Mouse (Mus musculus) forebrain, postnatal 0 days (tissue): Measurements from ENCODE around the gene Mrps27. TPM values are rescaled to one million over a fixed set of nuclear protein-coding genes. Genes with fewer than 3 reads are reported as not detected.

Experiments
- ATAC-seq: fragments of 200-750 bp; cut with Nextera tagmentation; 2 replicates; pipeline ENCODE4 v1.8.0; 2017; ENCODE audit warnings: mild to moderate bottlenecking, moderate library complexity
- DNase-seq: peaks from one replicate; pipeline ENCODE4 v3.0.0-alpha.2; 2015
- H3K27ac ChIP-seq: fragments of 300-500 bp; sonication (generic); 2 replicates; pipeline ENCODE4 v1.5.1; 2014; ENCODE audit warnings: low read depth, mild to moderate bottlenecking, antibody characterized with exemption, low read length, moderate library complexity, mixed read lengths
- H3K27me3 ChIP-seq: fragments of 300-500 bp; sonication (generic); 2 replicates; pipeline ENCODE4 v1.6.1; 2014; ENCODE audit warnings: mild to moderate bottlenecking, low read length, mixed read lengths; ENCODE audit not compliant: insufficient read depth
- H3K36me3 ChIP-seq: fragments of 300-500 bp; sonication (generic); 2 replicates; pipeline ENCODE4 v1.6.1; 2014; ENCODE audit warnings: mild to moderate bottlenecking, moderate library complexity; ENCODE audit not compliant: insufficient read depth
- H3K4me1 ChIP-seq: fragments of 300-500 bp; sonication (generic); 2 replicates; pipeline ENCODE4 v1.6.1; 2014; ENCODE audit warnings: antibody characterized with exemption; ENCODE audit not compliant: insufficient read depth
- H3K4me2 ChIP-seq: fragments of 300-500 bp; sonication (generic); 2 replicates; pipeline ENCODE4 v1.6.1; 2014; ENCODE audit warnings: low read depth, mild to moderate bottlenecking, moderate library complexity
- H3K4me3 ChIP-seq: fragments of 300-500 bp; sonication (generic); 2 replicates; pipeline ENCODE4 v1.5.1; 2014; ENCODE audit warnings: low read depth, low read length, mixed read lengths
- H3K9ac ChIP-seq: fragments of 300-500 bp; sonication (generic); 2 replicates; pipeline ENCODE4 v1.6.1; 2014; ENCODE audit warnings: mild to moderate bottlenecking
- H3K9me3 ChIP-seq: fragments of 300-500 bp; sonication (generic); 2 replicates; pipeline ENCODE4 v1.6.1; 2016; ENCODE audit warnings: low read length
- CTCF ChIP-seq: sonication (generic); IDR thresholded peaks from 2 replicates; pipeline ENCODE4 v1.5.1; 2016; ENCODE audit warnings: antibody characterized with exemption, control low read depth, low read depth
- WGBS: fragments of 180-500 bp; shearing (Covaris S2); extraction: QIAGEN DNeasy Blood & Tissue Kit; methylation state at CpG from one replicate; pipeline ENCODE4 v1.1.7; 2014; 5-methylcytosine and 5-hydroxymethylcytosine counted together
- polyA plus RNA-seq: library from polyadenylated mRNA; unstranded; fragments of >200 nt; fragmentation: Nextera tagmentation; extraction: Ambion mirVana; gene quantifications from 2 replicates; pipeline ENCODE4 v1.2.1, GENCODE M21; 2015
- total RNA-seq: library from RNA; depleted of rRNA; stranded (reverse); fragments of >200 nt; gene quantifications from 2 replicates; pipeline ENCODE4 v1.2.3, GENCODE M21; 2014

Gene Mrps27
- total and polyA plus RNA-seq, 2 experiments from 2014 or later = 23.9 to 39.6 TPM

- no peak overlapping the region for H3K9ac ChIP-seq
- H3K4me2 ChIP-seq = no peak overlapping the region
- H3K4me1 ChIP-seq = no peaks in the 10 kb centered on the region
- DNase-seq = no peak
- 85% methylated on average over 8 of the region's 8 CpGs for WGBS
- H3K36me3 ChIP-seq = peaks cover 4% of the 10 kb centered on the region
- H3K9me3 ChIP-seq = no peaks in the 10 kb centered on the region
- no peak for ATAC-seq
- no peak overlapping the region for H3K27ac ChIP-seq
- no peak overlapping the region for H3K4me3 ChIP-seq
- TF ChIP-seq CTCF = no peak
- H3K27me3 ChIP-seq = no peaks in the 10 kb centered on the region
Measured at GRCm38 (mm10) chr13:99351186-99351585, 6.6 kb downstream of the Mrps27 start.

GRCm38 (mm10) chr13:99351596-99351995 is 7.0 kb downstream of the Mrps27 start:
- 92% methylated on average over 3 of the region's 3 CpGs for WGBS
- H3K9me3 ChIP-seq = no peaks in the 10 kb centered on the region
- H3K4me1 ChIP-seq = no peaks in the 10 kb centered on the region
- no peak overlapping the region for H3K9ac ChIP-seq
- no peak for DNase-seq
- H3K27me3 ChIP-seq = no peaks in the 10 kb centered on the region
- H3K27ac ChIP-seq = no peak overlapping the region
- H3K36me3 ChIP-seq = peaks cover 4% of the 10 kb centered on the region
- H3K4me2 ChIP-seq = no peak overlapping the region
- no peak for ATAC-seq
- H3K4me3 ChIP-seq = no peak overlapping the region
- TF ChIP-seq CTCF = no peak

- Histone ChIP-seq H3K9ac (0 out of 2 replicates have a peak overlapping the region, but pooled peaks have one; percentile 36), H3K4me1 (no peaks in the 10 kb centered on the region), H3K27ac (peak overlapping the region; percentile 70; the same call in 1 of the 2 replicates), H3K4me2 (peak overlapping the region; percentile 56), H3K4me3 (peak overlapping the region; percentile 42), H3K9me3 (no peaks in the 10 kb centered on the region), H3K27me3 (no peaks in the 10 kb centered on the region), H3K36me3 (peaks cover 4% of the 10 kb centered on the region)
- 11% methylated on average over 28 of the region's 28 CpGs for WGBS
- DNase-seq (peak; percentile 99), ATAC-seq (peak; percentile 100)
- TF ChIP-seq CTCF = peak; percentile 100
Measured at GRCm38 (mm10) chr13:99352758-99353489, 8.3 kb downstream of the Mrps27 start.

- ATAC-seq = peak; percentile 63
- WGBS = 5% methylated on average over 7 of the region's 7 CpGs
- Histone ChIP-seq H3K9ac (peak overlapping the region; percentile 36; the same call in 1 of the 2 replicates), H3K4me1 (no peaks in the 10 kb centered on the region), H3K27me3 (no peaks in the 10 kb centered on the region), H3K4me2 (peak overlapping the region; percentile 56), H3K4me3 (peak overlapping the region; percentile 42), H3K36me3 (peaks cover 4% of the 10 kb centered on the region), H3K9me3 (no peaks in the 10 kb centered on the region), H3K27ac (peak overlapping the region; percentile 70; the same call in 1 of the 2 replicates)
- DNase-seq = no peak
- TF ChIP-seq CTCF = no peak
Measured at GRCm38 (mm10) chr13:99353490-99353851, 8.9 kb downstream of the Mrps27 start.

- Histone ChIP-seq H3K27ac (no peak overlapping the region), H3K9ac (no peak overlapping the region), H3K27me3 (no peaks in the 10 kb centered on the region), H3K4me3 (no peak overlapping the region), H3K4me1 (no peaks in the 10 kb centered on the region), H3K4me2 (no peak overlapping the region), H3K9me3 (no peaks in the 10 kb centered on the region), H3K36me3 (no peaks in the 10 kb centered on the region; the same call in 1 of the 2 replicates)
- DNase-seq (no peak), ATAC-seq (no peak)
- WGBS = 89% methylated on average over 6 of the region's 6 CpGs
- no peak for TF ChIP-seq CTCF
Measured at GRCm38 (mm10) chr13:99355072-99355471, 10.5 kb downstream of the Mrps27 start.

GRCm38 (mm10) chr13:99355861-99356260 is 11.3 kb downstream of the Mrps27 start:
- no peaks in the 10 kb centered on the region for H3K4me1 ChIP-seq
- no peak for ATAC-seq
- no peaks in the 10 kb centered on the region for H3K27me3 ChIP-seq
- no peak overlapping the region for H3K9ac ChIP-seq
- no peaks in the 10 kb centered on the region; the same call in 1 of the 2 replicates for H3K36me3 ChIP-seq
- no peak overlapping the region for H3K4me2 ChIP-seq
- no peak overlapping the region for H3K4me3 ChIP-seq
- no peak for DNase-seq
- H3K27ac ChIP-seq = no peak overlapping the region
- 91% methylated on average over 7 of the region's 7 CpGs for WGBS
- H3K9me3 ChIP-seq = no peaks in the 10 kb centered on the region
- no peak for TF ChIP-seq CTCF

- Histone ChIP-seq H3K9me3 (no peaks in the 10 kb centered on the region), H3K4me1 (no peaks in the 10 kb centered on the region), H3K4me2 (no peak overlapping the region), H3K27me3 (no peaks in the 10 kb centered on the region), H3K36me3 (no peaks in the 10 kb centered on the region; the same call in 1 of the 2 replicates), H3K4me3 (no peak overlapping the region), H3K27ac (no peak overlapping the region), H3K9ac (no peak overlapping the region)
- WGBS = 32% methylated on average over 9 of the region's 9 CpGs
- peak; percentile 46 for TF ChIP-seq CTCF
- ATAC-seq = no peak
- no peak for DNase-seq
Measured at GRCm38 (mm10) chr13:99356428-99357265, 12.1 kb downstream of the Mrps27 start.
